Mouse (Mus musculus) 3T3-L1 (cell line): Measurements from ENCODE around the gene Lgi1.

ENCODE experiments used
- DNase-seq: peaks from one replicate; pipeline ENCODE4 v3.0.0-alpha.2; 2015; ENCODE audit warnings: low read depth, low spot score

Lgi1 gene

GRCm38 (mm10) chr19:38261351-38261750 is 3.0 kb upstream of the Lgi1 start:
- no peak for DNase-seq

GRCm38 (mm10) chr19:38263829-38264504 is 369 bp upstream of the Lgi1 start:
- peak; percentile 20 for DNase-seq

- no peak for DNase-seq
Observed at GRCm38 (mm10) chr19:38265767-38266166, 1.4 kb downstream of the Lgi1 start.

- no peak for DNase-seq
Observed at GRCm38 (mm10) chr19:38267469-38267868, 3.1 kb downstream of the Lgi1 start.

- DNase-seq: no peak
Observed at GRCm38 (mm10) chr19:38271071-38271470, 6.7 kb downstream of the Lgi1 start.

GRCm38 (mm10) chr19:38273820-38274219 is 9.5 kb downstream of the Lgi1 start:
- no peak for DNase-seq

GRCm38 (mm10) chr19:38274747-38275421 is 10.5 kb downstream of the Lgi1 start:
- DNase-seq: peak; percentile 10

- no peak for DNase-seq
Observed at GRCm38 (mm10) chr19:38276226-38276625, 11.9 kb downstream of the Lgi1 start.

- no peak for DNase-seq
Observed at GRCm38 (mm10) chr19:38280242-38280641, 15.9 kb downstream of the Lgi1 start.

GRCm38 (mm10) chr19:38282407-38282806 is 18.1 kb downstream of the Lgi1 start:
- DNase-seq: no peak

- DNase-seq: no peak
Observed at GRCm38 (mm10) chr19:38288556-38288955, 24.2 kb downstream of the Lgi1 start.

- no peak for DNase-seq
Observed at GRCm38 (mm10) chr19:38291432-38291831, 27.1 kb downstream of the Lgi1 start.

- DNase-seq: no peak
Observed at GRCm38 (mm10) chr19:38298018-38298626, 33.8 kb downstream of the Lgi1 start.

GRCm38 (mm10) chr19:38308116-38308515 is 43.8 kb downstream of the Lgi1 start:
- DNase-seq: no peak

GRCm38 (mm10) chr19:38315099-38315498 is 50.8 kb downstream of the Lgi1 start:
- DNase-seq: no peak

GRCm38 (mm10) chr19:38316602-38317313 is 52.4 kb downstream of the Lgi1 start:
- no peak for DNase-seq

- DNase-seq: no peak
Observed at GRCm38 (mm10) chr19:38318308-38318707, 54.0 kb downstream of the Lgi1 start.

- no peak for DNase-seq
Observed at GRCm38 (mm10) chr19:38319168-38319567, 54.8 kb downstream of the Lgi1 start.

- no peak for DNase-seq
Observed at GRCm38 (mm10) chr19:38320651-38321188, 56.4 kb downstream of the Lgi1 start.

GRCm38 (mm10) chr19:38323726-38324125 is 59.4 kb downstream of the Lgi1 start:
- no peak for DNase-seq

- DNase-seq: peak; percentile 22
Observed at GRCm38 (mm10) chr19:38324147-38325028, 60.1 kb downstream of the Lgi1 start.
